Mouse (Mus musculus) frontal cortex, postnatal 10 days (tissue): ENCODE data around the gene Olfr1287.

Experiments
- DNase-seq, 2 experiments: peaks; one replicate each; pipeline ENCODE4 v3.0.0; 2022; ENCODE audit warnings: low spot score in 2 of 2, mixed read lengths in 1 of 2

Olfr1287 gene

DNA sequence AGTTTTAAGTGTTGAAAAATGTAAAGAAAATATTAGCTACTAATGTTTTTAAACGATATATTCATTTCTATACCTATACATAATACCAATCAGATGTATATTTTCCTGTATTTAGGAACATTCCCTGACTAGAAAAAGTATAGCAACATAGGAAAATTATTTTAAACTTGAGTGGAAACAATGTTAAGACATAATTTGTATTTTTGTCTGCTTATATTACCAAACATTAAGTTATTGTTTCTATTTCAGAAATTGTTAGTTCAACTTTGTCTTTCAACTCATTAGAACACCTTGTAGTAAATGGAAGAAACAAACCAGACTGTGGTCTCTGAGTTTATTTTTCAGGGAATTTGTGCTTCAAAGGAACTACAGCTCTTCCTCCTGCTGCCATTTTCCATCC, at the start of gene Olfr1287:
TSS of gene Olfr1287 (plus strand) at position 301 of the 400 bp plus-strand sequence.
- DNase-seq: no peak

DNA sequence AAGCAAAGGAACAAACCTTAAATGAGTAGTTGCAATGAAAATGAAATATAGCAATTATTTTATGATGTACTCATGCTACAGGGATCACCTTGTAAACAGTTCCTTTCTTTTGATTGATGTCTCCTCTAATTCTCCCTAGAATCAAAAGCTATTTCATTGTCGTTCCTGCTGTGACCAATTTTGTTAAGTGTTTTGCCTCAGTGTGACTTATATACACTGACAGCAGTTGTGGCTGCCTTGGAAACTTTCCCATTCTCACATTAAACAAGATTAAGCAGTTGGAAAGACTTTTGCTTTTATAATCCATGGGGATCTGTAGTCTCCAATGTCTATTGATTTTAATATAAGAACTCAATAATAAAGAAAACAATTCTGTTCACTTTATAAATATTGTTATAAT, 26.0 kb upstream of the Olfr1287 start, which contains the start of gene Olfr1286:
TSS of gene Olfr1286 (minus strand) at position 185 of the 400 bp plus-strand sequence.
- no peak for DNase-seq

DNA sequence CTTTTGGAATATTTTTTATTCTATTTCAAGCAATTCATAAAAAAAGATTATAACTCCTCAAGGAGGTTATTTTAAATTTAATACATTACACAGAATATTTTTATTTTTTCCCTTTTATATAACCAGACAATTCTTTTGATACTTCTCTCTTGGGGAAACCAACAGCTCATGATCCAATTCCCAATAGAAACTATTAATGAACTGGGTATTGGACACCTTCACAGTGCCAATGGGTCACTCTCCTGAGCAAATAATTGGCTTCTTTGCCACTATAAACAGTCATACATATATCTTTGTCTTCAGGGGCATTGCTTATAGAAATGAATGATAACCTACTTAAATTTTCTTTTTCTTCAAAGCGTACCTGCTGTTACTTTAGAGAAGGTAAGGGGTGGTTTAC, 24.9 kb downstream of the Olfr1287 start, which contains the start of gene Olfr1288:
TSS of gene Olfr1288 (plus strand) at position 301 of the 400 bp plus-strand sequence.
- no peak for DNase-seq

DNA sequence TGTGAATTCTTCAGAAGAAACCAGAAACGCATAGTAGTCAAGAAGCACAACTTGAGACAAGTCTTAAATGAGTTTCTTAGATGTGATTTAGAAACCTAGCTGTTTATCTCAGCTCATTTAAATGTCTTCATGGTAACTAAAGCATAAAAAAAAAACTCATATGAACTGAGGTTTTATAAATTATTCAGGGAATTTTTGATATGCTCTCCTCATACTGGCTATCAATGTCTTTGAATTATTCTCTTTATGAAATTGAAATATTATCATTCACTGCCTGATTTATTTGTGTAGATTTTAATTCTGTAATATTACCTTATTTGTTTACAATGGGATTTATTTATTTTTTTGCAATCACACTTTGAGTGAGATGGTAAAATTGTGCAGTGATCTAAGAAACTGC, 31.6 kb downstream of the Olfr1287 start, which contains the start of gene Olfr1289:
TSS of gene Olfr1289 (plus strand) at position 301 of the 400 bp plus-strand sequence.
- DNase-seq: no peak

DNA sequence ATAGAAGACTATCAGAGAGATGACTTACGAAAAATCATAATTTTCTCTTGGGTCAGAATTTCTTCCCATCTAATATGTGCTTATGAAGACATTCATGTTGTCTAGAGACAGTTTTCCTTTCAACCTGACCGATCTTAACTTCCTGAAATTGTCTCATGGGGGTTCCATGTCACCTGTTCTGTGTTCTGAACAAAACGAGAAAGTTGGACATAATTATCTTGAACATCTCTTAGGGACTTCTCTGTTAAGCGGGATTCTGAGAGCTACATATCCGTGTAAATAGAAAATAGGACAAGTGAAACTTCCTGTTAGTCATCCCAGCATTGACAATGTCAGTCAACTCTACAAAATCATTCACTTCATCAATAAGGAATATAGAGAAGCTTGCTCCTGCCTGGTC, 44.8 kb downstream of the Olfr1287 start, which contains the start of gene Olfr1290:
TSS of gene Olfr1290 (minus strand) at position 101 of the 400 bp plus-strand sequence.
- DNase-seq: no peak

DNA sequence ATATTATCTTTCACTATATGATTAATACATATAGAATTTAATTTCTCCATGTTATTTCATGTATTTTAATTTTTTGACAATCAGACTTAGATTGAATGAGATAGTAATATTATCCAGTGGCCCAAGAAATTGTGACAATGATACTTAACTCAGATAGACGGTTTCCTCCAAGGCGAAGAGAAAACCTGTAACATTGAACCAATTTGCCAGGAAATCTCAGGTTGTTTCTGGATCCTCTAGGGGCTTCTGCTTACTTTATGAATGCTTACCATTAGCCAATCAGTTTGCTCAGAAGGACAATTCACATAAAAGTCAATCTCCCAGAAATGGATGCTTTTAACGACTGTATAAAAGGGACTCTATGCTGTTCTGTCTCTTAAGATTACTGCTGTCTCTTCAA, 47.9 kb downstream of the Olfr1287 start, which contains the start of gene Olfr1291-ps1:
TSS of gene Olfr1291-ps1 (plus strand) at position 301 of the 400 bp plus-strand sequence.
- no peak for DNase-seq
